Mouse (Mus musculus) megakaryocyte, embryonic 14.5 days (primary cell): ENCODE results near the gene 2900026A02Rik.

Source experiments
- FLI1 ChIP-seq: IDR thresholded peaks from 2 replicates; pipeline ENCODE4 v1.6.1; 2012; ENCODE audit warnings: low read length, inconsistent platforms, mixed read lengths
- GATA1 ChIP-seq: IDR thresholded peaks from 3 replicates; pipeline ENCODE4 v1.6.1; 2012; ENCODE audit warnings: mixed read lengths, low read length, inconsistent platforms, borderline replicate concordance

GRCm38 (mm10) chr5:113086990-113087389 lies 134.0 kb downstream of the 2900026A02Rik start:
- TF ChIP-seq FLI1 (no peak), GATA1 (no peak)
